Mouse (Mus musculus) T-helper 2 cell (primary cell): ENCODE data around the gene Slc5a2.

Experiments used
- in situ Hi-C: fragments of 300-600 bp; cut with MboI, MseI; formaldehyde crosslinking; loops from one replicate; pipeline ENCODE4 v1.15.1; 2025; ENCODE audit warnings: high pct_unique_total_duplicates

Gene Slc5a2

DNA sequence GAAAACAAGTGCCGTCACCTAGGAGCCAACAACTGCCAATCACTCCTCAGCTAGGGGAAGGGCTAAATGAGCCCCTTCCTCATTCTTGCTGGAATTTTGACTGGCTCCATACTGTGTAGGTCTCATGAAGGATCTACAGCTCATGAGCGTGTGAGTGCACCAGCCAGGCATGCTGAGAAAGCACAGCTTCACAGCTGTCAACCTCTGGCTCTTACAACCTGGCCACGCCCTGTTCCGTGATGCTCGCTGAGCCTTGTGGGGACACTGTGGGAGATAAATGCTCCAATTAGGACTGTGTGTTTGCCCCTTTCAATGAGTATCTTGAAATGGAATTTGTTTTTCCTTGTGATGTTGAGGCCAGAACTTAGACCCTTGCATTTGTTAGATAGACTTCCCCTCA lies 15.5 kb upstream of the Slc5a2 start:
- in situ Hi-C loops, result loop anchor here (10.0 kb wide), 1 partner anchor 375 kb away; no protein-coding TSS in a partner anchor

- in situ Hi-C loops, result no loop called here
These were observed 13.5 kb upstream of the Slc5a2 start for GRCm38 (mm10) chr7:128251946-128252345.

DNA sequence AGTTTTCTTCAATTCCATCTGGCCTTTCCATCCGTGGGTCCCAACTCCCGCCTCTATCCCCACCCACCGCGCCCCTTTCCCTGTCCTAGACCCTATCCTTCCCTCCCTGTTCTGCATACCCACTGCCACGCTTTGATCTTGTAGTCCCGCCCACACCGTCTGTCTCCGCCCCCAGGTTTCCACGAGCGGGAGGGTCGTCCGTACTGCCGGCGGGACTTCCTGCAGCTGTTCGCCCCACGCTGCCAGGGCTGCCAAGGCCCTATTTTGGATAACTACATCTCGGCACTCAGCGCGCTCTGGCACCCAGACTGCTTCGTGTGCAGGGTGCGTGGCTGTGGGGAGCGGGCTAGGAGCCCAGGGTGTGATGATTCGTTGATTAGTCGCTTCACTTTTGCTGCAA lies 12.8 kb upstream of the Slc5a2 start:
- in situ Hi-C loops, result no loop called here

DNA sequence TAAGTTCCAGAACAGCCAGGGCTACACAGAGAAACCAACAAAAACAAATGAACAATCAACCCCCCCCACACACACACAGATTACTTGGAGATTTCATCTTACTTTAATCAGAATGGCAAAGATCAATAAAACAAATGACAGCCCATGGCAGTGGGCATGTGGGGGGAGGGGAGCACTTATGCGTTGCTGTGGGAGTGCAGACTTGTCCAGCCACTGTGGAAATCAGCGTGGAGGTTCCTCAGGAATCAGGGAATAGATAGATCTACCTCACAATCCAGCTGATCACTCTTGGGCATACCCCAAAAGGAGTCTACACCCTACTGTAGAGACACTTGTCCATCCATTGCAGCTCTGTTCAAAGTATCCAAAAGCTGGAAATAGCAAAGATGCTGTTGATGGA lies 10.5 kb upstream of the Slc5a2 start:
- in situ Hi-C loops, result no loop called here

GRCm38 (mm10) chr7:128255757-128256156 lies 9.7 kb upstream of the Slc5a2 start:
- in situ Hi-C loops, result no loop called here

DNA sequence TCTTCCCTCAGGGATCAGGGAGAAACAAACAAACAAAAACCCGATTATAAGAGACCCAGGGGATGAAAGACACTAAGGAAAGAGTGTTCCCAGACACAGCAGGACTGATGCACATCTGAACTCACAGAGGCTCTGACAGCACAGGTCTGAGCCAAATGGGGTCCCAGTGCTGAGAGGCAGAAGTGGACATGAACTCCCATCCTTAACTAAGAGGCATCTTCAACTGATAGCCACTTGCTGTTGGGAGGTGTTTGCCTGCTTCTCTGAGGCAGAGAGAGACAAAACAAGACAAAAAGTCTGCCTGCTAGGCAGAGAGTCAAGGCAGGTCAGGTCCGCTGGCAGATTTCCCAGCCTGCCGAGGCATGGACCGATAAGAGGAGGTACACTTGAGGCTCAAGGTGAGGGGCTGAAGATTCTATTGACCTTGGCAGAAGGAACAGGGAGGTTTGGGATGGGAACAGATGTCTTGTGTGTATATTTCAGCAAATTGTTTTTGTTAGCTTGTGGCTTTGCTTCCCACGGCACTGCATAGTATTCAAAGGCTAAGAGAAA lies 8.6 kb upstream of the Slc5a2 start:
- in situ Hi-C loops, result no loop called here

GRCm38 (mm10) chr7:128266056-128266455 lies 599 bp downstream of the Slc5a2 start:
- in situ Hi-C loops, result no loop called here

DNA sequence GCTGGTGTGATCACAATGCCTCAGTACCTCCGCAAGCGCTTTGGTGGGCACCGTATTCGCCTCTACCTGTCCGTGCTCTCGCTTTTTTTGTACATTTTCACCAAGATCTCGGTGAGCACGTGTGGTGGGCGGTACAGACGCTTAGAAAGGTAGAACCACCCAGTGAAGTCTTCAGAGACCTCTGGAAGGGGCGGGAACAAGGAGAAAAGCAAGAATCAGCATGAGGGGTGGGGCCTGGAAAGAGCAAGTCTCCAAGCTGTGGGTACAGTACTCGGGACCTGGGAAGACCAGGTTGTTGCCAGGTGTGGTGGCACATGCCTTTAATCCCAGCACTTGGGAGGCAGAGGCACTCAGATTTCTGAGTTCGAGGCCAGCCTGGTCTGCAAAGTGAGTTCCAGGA lies 1.9 kb downstream of the Slc5a2 start:
- in situ Hi-C loops, result no loop called here

- in situ Hi-C loops, result no loop called here
These were observed 2.4 kb downstream of the Slc5a2 start for GRCm38 (mm10) chr7:128267813-128268212.

GRCm38 (mm10) chr7:128270431-128270850 lies 5.0 kb downstream of the Slc5a2 start:
- in situ Hi-C loops, result loop anchor here (5.0 kb wide), 1 partner anchor 57 kb away; no protein-coding TSS in a partner anchor

DNA sequence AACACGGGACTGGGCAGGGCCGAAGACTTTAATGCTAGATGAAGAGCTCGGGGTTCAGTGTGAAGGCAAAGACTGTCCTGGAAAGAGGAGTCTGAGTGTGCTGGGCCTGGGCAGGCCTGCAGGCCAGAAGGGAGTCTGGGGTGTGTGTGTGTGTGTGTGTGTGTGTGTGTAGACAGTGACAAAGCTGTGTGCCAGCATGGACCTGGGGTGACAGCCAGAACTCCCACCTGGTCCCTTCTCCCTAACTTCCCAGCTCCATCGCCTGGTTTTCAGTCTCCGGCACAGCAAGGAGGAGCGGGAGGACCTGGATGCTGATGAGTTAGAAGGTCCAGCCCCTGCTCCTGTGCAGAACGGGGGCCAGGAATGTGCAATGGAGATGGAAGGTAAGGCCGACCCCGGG lies 6.0 kb downstream of the Slc5a2 start:
- in situ Hi-C loops, result loop anchor here (5.0 kb wide), 1 partner anchor 56 kb away; no protein-coding TSS in a partner anchor

DNA sequence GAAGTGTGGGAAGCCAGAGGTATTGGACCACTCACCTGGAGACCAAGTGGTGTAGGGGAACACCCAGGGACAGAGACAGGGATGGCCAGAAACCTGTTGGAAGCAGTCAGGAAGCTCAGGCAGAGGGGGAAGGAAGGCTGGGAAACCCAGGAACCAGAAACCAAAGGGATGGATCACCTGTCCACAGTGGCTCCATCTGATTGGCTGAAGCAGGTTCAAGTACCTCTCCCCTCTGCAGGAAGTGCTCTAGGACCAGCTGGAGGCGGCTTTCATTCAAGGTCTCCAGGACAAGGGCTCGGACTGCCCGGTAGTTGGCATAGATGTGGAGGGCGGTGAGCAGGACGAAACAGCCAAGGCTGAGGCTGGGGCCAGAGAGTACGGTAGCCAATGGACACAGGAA lies 10.6 kb downstream of the Slc5a2 start:
- in situ Hi-C loops, result no loop called here

GRCm38 (mm10) chr7:128279750-128280149 lies 14.3 kb downstream of the Slc5a2 start:
- in situ Hi-C loops, result no loop called here

- in situ Hi-C loops, result no loop called here
These were observed 16.3 kb downstream of the Slc5a2 start for GRCm38 (mm10) chr7:128281765-128282164.

DNA sequence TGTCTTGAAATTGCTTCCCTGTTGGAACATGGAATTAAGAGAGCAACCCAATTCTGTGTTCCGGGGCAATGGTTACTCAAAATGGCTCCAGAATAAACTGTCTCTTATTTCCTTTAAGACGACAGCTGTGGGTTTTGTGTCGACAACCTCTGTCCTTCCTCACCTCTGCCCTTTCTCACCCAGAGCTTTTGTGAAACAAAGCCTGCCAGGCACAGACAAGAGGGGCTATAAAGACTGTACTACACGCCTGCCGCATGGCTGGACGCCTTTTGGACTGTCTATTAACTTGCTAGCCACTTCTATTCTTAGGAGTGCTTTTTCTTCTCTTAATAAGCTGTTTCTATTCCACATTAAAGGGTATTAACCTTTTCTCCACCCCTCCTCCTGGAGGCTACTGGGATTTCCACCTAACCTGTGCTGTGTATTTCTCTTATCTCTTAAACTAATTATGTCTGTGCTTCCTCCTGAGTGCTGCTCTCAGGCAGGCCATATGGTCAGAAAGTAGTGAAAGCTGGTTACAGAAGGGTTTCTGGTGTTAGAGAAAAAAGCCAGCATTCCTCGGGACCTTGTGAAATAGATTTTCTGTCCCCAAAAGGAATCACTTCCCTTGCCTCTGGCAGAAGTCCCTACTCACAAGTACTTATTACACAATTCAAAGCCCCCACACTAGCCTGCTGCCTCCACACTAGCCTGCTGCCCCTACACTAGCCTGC lies 17.2 kb downstream of the Slc5a2 start:
- in situ Hi-C loops, result no loop called here

DNA sequence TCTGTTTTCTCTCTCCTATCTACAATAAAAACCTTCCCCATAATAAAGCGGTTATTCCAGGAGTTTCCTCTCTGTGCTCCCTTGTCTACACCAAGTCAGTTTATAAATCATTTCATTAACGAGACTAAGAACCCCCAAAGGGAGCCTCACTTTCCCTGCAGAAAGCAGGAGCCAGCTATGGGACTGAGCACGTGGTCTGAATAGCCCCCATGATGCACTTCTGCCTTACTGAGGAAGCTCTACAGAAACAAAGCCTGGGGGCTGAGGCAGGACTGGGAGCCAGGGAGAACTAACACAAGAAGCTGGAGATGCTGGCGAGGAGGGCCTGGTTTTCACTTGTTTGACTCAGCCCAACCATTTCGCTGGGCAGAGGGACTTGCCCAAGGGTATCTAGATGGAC lies 18.6 kb downstream of the Slc5a2 start:
- in situ Hi-C loops, result no loop called here

DNA sequence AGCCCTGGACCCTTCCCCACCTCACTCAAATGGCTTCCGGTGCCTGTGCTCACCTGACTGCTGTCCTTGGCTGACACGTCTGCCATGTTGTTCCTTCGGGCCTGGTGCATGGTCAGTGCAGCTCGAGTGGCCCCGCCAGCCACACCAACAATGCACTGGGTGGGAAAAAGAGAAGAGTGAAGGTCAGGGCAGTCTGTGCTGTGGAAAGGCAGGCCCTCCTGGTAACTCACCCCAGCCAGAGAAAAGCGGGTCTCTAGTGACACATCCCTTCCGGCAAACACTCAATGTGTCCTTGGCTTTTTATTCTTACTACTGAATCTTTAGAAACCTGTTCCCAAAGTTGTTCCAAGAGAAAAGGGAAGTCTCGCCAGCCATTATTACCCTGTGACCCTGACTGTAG lies 19.6 kb downstream of the Slc5a2 start:
- in situ Hi-C loops, result no loop called here

DNA sequence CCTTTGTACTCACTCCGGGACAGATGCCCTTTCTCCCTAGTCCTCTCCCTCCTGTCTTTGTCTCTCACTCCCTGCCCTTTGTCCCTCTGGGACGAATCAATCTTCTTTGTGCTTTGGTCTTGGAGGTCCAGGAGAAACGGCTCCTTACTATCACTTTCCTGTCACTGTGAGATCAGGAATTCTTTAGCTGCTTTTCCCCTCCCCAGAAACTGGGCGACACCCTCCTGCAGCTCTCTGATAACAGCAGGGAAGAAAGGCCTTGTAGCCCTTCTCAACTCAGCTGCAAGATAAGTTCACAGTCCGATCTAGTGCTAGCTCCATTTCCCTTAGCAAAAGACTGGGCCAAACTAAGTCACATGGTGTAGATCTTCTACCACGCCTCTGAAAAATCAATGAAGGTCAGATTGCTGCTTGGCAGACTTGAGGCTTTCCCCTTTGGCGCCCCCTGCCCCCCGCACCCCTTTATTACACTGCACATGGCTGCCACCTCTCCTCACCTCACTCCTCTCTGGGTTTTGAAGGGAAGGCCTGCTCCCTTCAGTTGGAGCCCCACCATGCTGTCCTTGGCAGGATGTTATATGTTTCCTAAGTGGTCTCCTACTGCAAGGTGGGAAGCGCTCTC lies 23.6 kb downstream of the Slc5a2 start:
- in situ Hi-C loops, result no loop called here

- in situ Hi-C loops, result no loop called here
These were observed 29.3 kb downstream of the Slc5a2 start for GRCm38 (mm10) chr7:128294785-128295184.

DNA sequence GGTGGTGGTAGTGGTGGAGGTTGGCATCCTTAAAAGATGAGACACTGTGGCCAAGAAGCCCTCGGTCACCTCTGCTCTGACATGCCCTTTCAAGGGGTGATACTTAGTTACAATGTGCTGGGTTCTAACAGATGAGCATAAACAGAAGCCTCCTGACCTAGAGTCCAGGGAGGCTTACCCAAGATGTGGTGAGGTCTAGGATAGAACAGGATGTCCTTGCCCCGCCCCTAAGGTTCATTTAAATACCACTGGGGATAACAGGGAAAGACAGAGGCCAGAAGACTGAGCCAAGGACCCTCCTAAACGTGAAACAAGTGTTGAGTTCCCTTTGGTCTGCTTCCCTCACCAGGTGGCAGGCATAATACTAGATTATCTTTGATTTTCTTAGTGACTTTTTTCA lies 31.1 kb downstream of the Slc5a2 start:
- in situ Hi-C loops, result no loop called here

GRCm38 (mm10) chr7:128297291-128297616 lies 31.8 kb downstream of the Slc5a2 start:
- in situ Hi-C loops, result no loop called here

DNA sequence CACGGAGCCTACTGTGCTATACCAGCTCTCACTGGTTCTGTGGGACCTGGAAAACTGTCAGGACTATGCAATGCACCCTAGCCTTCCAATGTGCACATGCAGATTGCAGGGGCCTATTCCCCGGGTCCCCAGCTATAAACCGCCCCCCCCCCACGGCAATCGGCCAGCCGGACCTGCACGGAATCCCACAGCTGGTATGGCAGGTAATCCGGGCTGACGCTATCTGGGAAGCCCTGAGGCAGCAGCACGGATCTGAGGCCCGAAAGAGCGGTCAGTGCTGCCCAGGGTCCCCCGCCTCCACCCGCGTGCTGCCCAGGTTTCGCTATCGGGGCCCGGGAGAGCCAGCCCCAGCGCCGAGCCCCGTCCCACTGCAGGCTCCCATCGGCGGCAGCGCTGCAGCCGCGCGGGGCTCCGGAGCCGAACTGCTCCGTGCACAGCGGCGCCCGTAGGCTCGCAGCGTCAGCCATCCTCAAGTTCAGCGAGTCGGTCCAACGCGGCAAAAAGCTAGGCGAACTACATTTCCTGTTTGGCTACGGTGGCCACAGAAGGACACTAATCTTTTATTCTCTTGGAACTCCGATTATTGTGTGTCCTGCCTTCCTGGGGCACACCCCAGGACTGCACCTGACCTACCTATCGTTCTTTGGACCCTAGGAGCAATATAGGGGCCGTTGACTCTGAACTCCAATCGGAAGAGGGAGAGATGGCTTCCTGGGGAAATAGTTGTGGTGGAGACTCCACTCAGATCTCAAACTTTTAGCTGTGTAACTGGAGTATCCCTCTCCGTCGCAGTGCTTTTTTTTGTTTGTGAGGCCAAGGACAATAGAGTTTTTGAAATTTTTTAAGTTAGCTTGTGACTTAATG lies 32.4 kb downstream of the Slc5a2 start, which contains the start of gene BC017158:
TSS of gene BC017158 (minus strand) at position 554 of the 864 bp plus-strand sequence.
- in situ Hi-C loops, result no loop called here
